Mouse (Mus musculus): ENCODE results near the gene H2-Q2. TPM values are rescaled to one million over a fixed set of nuclear protein-coding genes. Genes with fewer than 3 reads are reported as not detected.

Gene H2-Q2
- 1 to 10 TPM; 6.4 to 7.1 TPM for total RNA-seq (2023)

DNA sequence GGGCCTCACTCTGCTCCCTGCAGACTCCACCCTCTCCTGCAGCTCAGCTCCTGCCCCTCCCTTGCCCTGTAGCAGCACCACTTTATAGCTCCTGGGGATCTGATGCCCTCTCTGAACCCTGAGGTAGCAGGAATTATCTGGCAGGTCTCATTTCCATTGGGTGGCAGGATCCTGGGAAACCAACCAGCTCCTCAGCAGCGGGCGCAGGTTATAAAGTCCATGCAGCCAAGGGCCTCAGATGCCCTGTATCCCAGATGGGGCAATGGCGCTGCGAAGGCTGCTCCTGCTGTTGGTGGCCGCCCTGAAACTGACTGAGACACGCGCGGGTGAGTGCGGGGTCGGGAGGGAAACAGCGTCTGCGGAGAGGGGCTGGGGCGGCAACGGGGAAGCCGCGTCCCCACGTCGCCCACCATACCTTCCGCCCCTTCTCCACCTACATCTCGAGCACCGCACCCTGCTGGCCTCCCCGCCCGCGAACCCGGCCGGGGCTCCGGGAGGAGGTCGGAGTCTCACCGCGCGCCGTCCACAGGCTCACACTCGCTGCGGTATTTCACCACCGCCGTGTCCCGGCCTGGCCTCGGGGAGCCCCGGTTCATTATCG lies at the start of gene H2-Q2:
H2-Q2 (plus strand) TSS at position 172 of the 601 bp plus-strand sequence.

GRCm38 (mm10) chr17:35320327-35321081 lies 21.5 kb upstream of the H2-Q2 start, which contains the start of gene H2-Q1:
H2-Q1 (plus strand) TSS chr17:35320405.

GRCm38 (mm10) chr17:35379369-35379728 lies 37.3 kb downstream of the H2-Q2 start, which contains the start of gene H2-Q4:
H2-Q4 (plus strand) TSS chr17:35379617.

Other genes starting within 250 kb of the H2-Q2 start
- gene Ly6g5c, start 234.0 kb upstream of the H2-Q2 start, total RNA-seq (2023): not detected
- gene Ly6g5b, start 226.8 kb upstream of the H2-Q2 start, total RNA-seq (2023): 10 to 100 TPM; 15.2 to 16.0 TPM
- gene Gpank1, start 220.8 kb upstream of the H2-Q2 start, total RNA-seq (2023): 10 to 100 TPM; 25.6 to 26.4 TPM
- gene Csnk2b, start 220.2 kb upstream of the H2-Q2 start, total RNA-seq (2023): 100 to 1,000 TPM; 171 to 190 TPM
- 10 to 100 TPM; 17.0 to 23.1 TPM for gene D17H6S53E, start 215.9 kb upstream of the H2-Q2 start, total RNA-seq (2023)
- gene Apom, start 210.2 kb upstream of the H2-Q2 start, total RNA-seq (2023): not detected
- 100 to 1,000 TPM; 245 to 298 TPM for gene Bag6, start 207.1 kb upstream of the H2-Q2 start, total RNA-seq (2023)
- gene Prrc2a, start 177.3 kb upstream of the H2-Q2 start, total RNA-seq (2023): 100 to 1,000 TPM; 187 TPM
- gene Aif1, start 166.2 kb upstream of the H2-Q2 start, total RNA-seq (2023): 10 to 100 TPM; 15.4 to 17.4 TPM
- gene Lst1, start 153.8 kb upstream of the H2-Q2 start, total RNA-seq (2023): 100 to 1,000 TPM; 614 to 632 TPM
- 10 to 100 TPM; 89.3 to 97.8 TPM for gene Ltb, start 147.8 kb upstream of the H2-Q2 start, total RNA-seq (2023)
- gene Tnf, start 140.2 kb upstream of the H2-Q2 start, total RNA-seq (2023): 10 to 100 TPM; 62.5 to 72.6 TPM
- gene Lta, start 136.9 kb upstream of the H2-Q2 start, total RNA-seq (2023): under 1 TPM in 1 of 2 experiments, not detected in 1; 0.26 TPM
- gene Gm16181, start 121.4 kb upstream of the H2-Q2 start, total RNA-seq (2023): under 1 TPM in 1 of 2 experiments, not detected in 1; 0.75 TPM
- 1 to 10 TPM; 2.2 to 3.4 TPM for gene Atp6v1g2, start 108.6 kb upstream of the H2-Q2 start, total RNA-seq (2023)
- gene Nfkbil1, start 106.5 kb upstream of the H2-Q2 start, total RNA-seq (2023): 10 to 100 TPM; 21.5 to 22.1 TPM
- 100 to 1,000 TPM; 206 to 207 TPM for gene Ddx39b, start 100.5 kb upstream of the H2-Q2 start, total RNA-seq (2023)
- gene H2-D1, start 79.5 kb upstream of the H2-Q2 start, total RNA-seq (2023): 1,000 to 10,000 TPM; 1,338 to 1,458 TPM
- 1 to 10 TPM; 5.6 to 6.6 TPM for gene H2-Q1, start 21.8 kb upstream of the H2-Q2 start, total RNA-seq (2023)
- 10 to 100 TPM; 62.2 to 73.9 TPM for gene H2-Q4, start 37.4 kb downstream of the H2-Q2 start, total RNA-seq (2023)
- gene H2-Q6, start 82.6 kb downstream of the H2-Q2 start, total RNA-seq (2023): 10 to 100 TPM; 12.6 to 13.8 TPM
- gene H2-Q7, start 96.9 kb downstream of the H2-Q2 start, total RNA-seq (2023): 10 to 100 TPM; 10.5 to 17.7 TPM
- gene H2-Q10, start 127.8 kb downstream of the H2-Q2 start, total RNA-seq (2023): 10 to 100 TPM; 43.6 to 57.4 TPM
- 1 to 10 TPM; 2.1 TPM for gene Pou5f1, start 163.8 kb downstream of the H2-Q2 start, total RNA-seq (2023)
- gene Tcf19, start 174.6 kb downstream of the H2-Q2 start, total RNA-seq (2023): 10 to 100 TPM; 33.6 to 35.3 TPM
- 10 to 100 TPM; 13.6 to 15.8 TPM for gene Cchcr1, start 174.9 kb downstream of the H2-Q2 start, total RNA-seq (2023)
- not detected for gene Psors1c2, start 191.0 kb downstream of the H2-Q2 start, total RNA-seq (2023)
- not detected for gene Cdsn, start 209.9 kb downstream of the H2-Q2 start, total RNA-seq (2023)
- gene 2300002M23Rik, start 225.2 kb downstream of the H2-Q2 start, total RNA-seq (2023): not detected

Data from neutrophil, adult 59 days (primary cell).